Mouse (Mus musculus): ENCODE data around the gene Dnajb12.

Gene Dnajb12

DNA sequence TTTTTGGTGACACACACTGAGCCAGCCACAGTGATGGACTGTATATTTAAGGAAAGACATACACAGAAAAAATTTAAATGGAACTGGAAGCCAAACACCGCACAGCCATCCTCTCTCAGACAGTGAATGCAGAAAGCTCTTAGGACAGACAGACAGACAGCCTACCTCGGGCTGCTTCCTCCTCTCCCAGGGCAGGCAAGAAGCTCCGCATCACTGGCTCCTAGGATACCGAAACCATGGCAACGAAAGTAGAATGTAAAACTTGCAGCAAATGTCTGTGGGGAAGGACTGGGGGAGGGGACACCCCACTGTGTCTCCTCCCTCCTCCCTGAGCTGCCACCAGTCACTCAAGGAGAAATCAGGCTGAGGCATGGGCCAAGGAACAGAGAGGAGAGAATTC is 18.2 kb downstream of the Dnajb12 start:
- peak; percentile 48 for DNase-seq

DNA sequence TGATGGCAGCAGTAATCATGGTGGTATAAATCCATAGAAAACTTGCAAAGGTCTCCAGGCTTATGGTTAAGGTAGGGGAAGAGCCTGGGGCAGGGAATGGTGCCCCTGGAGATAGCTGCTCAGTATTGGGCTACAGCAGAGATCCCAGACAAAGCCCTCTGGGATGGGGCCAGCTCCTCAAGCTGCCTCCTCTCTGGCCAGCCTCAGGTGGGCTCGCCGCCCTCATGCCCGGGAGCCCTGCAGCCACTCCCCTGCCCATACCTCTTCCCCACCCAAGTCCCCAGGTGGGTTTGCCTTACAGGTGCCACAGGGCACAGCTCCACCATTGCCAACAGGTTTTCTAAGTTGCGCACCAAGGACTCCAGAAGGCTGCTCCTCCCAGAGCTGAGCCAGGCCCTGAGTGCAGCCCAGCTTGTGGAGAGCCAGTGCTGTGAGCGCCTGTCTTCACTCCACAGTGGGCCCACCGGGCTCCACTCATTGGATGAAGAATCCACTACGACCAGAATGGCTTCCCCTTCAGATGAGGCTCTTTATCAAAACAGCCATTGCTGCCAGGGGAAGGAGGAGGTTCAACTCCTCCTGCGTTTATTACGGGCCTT is 18.9 kb downstream of the Dnajb12 start:
- no peak for DNase-seq

DNA sequence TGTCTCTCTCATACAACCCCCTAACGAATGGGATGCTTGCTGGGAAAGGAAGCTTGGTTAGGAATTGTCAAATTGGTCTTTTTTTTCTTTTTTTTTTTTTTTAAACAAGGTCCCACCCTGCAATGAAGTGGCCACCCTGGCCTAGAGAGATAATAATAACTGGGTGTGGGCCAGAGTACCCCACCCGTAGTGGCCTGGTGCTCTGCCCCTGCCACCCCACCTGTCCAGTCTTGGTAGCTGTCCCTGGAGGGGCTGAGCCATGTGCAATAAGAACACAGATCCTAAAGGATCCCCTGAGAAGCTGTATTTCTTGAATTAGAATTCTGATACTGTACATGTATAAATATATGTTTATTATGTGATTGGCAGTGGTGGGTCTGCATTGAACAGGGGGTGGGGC is 19.6 kb downstream of the Dnajb12 start:
- DNase-seq: no peak

DNA sequence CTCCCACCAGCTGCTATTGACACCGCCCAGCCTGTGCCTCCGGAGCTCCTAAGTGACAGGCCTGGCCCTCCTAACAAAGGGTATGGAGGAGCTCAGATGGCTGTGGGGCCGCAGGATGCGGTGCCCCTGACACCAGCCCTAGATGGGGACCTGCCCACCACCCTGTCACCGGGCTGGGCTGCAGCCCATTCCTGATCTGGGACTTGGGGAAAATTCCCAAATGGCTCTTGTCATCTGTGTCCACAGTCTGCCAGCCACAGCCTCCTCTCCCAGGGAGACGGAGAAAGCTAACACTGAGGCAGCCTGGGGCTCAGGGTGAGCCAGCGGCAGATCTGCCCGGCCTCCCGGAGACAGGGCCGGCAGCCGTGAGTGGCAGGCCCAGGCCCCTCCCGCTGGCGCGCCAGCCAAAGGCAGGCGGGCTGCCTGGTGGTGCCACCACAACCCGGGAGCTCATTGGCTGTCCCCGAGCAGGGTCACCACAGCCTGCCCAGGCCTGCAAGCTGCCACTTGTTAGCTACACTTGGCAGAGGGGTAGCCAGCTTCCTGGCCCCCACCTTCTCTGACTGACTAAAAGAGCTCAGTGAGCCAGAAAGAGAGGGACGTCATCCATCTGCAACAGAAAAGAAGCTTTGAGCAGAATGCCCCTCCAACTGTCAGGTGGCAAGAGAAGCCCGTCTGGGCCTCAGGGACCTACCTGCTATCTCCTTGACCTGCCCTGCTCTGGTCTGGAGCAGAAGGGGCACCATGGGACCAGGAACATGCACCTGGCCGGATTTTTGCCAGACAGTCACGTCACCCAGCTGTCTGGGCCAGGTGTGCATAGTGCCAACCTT is 20.2 kb downstream of the Dnajb12 start:
- peak; percentile 92 for DNase-seq

DNA sequence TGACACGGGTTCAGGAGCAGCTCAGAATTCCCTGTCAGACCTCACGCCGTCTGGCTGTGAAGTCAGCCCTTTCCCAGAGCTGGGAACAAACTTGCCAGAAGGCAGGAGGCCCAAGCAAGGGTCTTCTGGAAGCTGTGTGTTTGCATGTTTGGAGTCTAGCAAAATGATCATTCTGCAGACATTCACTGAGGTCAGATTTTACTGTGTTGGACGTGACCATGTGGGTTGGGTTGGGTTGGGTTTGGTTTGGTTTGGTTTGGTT is 20.7 kb downstream of the Dnajb12 start:
- DNase-seq: no peak

DNA sequence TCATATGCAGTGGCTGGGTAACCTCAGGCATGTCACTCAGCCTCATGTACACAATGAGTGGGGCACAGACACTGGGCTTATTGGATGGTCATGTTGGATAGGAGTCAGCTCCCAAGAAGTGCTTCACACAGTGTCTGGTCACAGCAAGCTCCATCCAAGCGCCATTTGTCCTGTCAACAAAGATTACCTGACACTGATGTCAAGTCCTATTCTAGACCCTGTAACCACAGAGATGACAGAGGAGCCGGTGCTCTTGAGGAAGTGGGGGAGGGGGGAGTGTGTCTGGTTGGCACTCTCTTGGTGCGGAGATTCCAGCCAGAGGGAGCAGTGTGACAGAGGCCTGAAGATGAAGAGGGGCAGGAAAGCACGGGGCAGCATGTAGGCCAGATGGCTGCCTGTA is 21.6 kb downstream of the Dnajb12 start:
- no peak for DNase-seq

DNA sequence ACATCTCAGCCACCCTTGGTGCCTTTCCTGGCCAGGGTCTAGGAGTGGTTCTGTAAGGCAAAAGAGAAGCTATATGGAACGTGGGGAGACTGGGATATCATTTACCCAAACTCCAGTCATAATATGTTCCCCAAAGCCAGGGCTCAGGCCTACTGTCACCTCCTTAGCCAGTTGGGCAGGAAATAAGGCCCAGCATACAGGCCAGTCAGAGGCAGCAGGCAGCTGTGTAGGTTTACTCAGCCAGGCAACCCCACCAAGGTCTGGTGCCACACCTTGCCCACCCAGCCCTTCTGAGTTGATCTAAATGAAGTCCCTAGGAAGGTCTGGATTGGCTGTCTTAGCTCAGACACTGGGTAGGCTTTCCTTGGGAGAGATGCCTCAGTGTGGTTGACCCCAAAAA is 22.1 kb downstream of the Dnajb12 start:
- no peak for DNase-seq

DNA sequence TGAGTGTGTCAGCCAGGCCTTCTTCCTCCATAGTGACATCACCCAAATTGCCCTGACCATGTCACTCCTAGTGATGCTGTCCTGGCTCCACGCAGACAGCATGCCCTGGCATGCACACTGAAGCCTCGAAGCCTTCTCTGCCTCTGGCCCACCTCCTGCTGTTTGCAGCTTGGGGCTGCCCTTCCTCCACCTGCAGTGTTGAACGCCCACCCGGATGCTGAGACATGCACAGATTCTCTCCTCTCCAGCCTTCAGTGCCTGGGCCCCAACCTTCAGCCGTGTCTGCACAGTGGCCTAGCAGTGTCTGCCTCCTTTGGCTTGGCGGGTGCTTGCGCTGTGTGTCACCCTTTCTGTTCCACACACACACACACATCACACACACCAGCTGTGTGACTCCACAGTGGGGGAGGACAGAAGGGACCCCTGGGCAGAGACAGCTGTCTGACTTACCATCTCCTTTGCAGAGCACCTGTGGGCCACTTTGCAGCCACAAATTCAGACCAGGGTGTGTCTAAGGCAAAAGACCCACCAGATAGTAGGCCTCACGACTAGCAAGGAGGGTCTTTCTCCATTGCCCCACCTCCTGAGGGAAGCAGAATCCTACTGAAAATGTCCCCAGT is 22.7 kb downstream of the Dnajb12 start:
- DNase-seq: no peak

DNA sequence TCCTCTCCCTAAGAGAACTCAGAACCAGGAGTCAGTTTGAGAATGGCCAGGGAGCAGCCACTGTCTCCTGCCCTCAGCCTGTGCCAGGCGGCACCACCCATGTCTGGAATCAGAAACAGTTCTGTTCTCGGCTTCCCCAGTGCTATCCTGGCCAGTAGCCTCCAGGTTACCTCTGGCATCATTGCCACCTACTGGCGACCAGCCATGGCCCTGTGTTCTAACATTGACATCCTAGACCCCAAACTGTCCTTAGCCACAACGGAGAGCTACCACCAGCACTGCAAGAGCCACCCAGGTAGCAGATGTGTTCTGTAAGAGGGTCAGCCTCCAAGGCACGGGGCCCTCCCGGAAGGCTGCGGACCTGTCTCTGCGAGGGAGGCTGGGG is 23.2 kb downstream of the Dnajb12 start:
- no peak for DNase-seq

DNA sequence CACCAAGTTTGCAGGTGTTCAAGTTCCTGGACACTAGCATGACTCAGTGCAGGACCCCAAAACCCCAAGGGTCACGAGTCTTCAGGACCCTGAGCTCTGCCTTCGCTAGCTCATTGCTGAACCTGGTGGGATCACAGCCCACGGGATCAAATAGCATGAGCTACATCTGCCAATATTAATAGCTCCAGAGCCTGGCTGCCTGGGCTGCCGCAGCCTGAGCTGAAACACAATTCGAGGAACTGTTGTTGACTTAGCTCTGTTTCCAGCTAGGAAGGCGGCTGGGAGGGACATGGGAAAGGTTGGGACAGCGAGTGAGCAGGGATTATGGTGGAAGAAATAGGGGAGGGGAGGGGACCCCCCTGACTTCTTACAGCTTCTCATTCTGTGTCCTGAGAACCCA is 23.8 kb downstream of the Dnajb12 start:
- no peak for DNase-seq

DNA sequence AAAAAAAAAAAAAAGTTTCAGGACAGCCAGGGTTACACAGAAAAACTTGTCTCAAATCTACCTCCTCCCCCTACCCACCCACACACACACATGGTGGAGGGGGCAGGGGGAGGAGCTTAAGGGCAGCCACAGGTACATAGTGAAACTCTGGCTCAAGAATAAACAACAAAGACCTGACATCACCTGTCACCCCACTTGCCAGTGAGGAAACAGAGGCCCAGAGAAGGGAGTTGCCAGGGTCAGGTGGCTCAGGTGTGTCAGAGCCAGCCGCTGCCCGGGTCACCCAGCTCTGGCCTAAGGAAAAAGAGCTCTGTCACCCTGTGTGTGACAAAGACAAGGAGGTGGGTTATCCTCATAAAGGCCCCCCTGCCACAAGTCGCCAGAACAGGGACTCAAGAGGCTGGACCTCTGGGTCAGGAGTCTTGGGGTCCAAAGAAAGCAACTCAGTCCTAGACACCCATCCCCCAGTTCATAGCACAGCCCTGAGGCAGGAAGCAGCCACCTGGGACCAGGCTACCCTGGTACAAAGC is 27.8 kb downstream of the Dnajb12 start:
- DNase-seq: no peak

DNA sequence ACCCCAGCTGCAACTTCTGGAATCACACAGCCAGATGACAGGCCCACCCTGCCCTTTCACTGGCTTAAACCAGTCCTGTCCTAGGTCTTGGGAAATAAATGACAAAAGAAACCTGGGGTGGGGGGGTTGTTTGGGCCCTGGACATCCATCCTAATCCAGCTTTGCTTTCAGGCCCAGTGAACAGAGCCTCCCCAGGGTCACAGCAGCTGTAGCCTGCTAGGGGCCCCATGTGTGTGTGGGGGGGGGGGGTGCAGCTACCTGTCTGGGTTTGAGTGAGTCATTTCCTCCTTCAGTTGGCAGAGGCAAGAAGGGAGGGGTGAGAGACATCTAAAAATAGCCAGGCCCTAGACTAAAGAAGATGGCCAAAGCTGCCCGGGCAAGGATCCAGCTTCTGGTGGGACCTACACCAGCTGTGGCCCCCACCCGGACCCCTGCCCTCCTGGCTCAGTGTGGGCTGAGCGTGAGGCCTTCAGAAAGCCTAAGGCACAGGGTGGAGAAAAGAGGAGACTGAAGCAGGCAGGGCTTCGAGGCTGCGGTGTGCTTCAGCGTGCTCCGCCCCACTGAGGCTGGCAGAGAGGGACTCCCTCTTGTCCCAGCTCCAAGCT is 28.4 kb downstream of the Dnajb12 start:
- DNase-seq: no peak

DNA sequence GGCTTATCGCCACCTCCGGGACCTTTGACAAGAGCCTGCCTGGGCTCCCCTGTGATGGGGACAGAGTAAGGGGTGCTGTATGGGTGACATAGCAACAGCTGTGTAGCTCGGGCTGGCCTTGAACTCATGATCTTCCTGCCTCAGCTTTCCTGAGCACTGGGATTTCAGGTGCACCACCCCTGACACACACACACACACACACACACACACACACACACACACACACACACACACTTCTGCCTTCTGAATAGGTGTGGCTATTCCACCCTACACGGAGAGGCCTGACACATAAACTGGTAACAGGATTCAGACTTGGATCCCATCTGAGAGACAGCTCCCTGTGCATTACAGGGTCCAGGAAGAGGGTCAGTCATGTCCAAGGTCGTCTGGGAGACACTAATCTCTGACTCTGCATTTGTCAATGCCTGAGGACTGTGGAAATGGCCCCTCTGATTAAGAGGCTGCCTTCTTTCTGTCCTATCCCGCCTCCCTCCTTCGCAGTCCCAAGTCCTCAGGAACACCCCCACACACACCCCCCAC is 29.5 kb downstream of the Dnajb12 start:
- DNase-seq: no peak

DNA sequence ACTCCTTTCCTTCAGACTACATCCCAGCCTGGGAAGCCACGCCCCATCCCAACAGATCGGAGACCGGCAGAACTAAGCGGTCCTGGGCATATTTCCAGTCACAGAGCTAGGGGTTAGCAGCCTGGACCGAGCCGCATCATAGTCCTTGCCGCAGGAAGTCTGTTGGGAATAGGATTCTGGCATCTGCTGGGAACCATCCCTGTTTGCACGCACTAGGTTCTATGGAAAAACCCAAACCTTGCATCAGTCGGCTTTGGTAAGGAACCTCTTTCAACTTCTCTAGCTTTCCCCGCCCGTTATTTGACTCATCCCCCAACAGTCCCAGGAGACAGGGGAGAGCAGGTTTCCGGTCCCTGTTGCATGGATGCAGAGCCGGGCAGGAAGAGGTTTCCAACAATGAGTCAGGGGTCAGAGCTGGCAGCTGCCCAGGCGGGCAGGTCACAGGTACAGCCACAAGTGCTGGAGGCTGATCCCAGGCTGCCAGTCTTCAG is 30.0 kb downstream of the Dnajb12 start:
- peak; percentile 73 for DNase-seq

DNA sequence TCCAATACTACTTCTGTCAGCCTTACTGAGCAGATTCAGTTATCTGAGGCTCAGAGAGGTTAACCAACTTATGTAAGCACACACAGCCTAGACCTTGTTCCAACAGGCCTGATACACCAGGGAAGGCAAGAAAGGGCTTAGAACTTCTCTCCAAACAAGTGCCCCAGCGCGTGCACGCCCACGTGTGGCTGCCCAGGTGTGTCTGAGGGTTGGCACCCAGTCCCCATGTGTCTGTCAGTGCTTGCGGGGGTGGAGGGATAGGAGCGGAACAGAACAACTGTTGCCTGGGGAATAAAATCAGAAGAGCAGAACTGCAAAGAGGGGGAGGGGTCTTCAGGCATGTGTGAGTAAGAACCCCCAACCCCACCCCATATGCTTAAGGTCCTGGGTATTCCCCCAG is 31.7 kb downstream of the Dnajb12 start:
- DNase-seq: no peak

DNA sequence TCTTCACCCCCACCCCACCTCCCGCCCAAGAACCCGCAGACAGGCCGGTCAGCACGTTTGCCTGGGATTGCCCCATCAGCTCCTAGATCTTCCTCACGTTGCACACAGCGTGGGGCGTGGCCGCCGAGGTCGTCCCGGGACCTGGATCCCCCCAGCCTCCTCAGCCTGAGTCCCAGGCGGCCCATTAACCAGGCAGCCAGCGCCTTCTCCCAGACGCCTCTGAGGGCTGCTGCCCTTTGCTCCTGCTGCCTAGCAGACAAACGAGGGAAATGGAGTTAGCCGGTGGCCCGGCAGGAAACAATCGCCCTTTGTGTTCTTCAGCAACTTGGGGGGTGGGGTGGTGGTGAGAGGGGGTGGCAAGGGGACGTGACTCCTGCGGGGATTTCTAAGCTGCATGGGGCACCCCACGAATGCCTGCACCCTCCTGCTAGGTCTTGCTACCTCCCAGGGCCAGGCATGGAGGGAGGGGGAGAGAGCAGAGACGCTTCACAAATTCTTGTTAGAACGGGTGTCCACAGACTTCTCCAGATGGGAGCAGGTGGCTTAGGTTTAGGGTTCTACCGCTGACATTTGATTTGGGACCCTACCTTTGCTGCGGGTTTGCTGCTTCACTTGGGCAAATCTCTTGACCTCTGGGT is 32.3 kb downstream of the Dnajb12 start:
- DNase-seq: peak; percentile 62

DNA sequence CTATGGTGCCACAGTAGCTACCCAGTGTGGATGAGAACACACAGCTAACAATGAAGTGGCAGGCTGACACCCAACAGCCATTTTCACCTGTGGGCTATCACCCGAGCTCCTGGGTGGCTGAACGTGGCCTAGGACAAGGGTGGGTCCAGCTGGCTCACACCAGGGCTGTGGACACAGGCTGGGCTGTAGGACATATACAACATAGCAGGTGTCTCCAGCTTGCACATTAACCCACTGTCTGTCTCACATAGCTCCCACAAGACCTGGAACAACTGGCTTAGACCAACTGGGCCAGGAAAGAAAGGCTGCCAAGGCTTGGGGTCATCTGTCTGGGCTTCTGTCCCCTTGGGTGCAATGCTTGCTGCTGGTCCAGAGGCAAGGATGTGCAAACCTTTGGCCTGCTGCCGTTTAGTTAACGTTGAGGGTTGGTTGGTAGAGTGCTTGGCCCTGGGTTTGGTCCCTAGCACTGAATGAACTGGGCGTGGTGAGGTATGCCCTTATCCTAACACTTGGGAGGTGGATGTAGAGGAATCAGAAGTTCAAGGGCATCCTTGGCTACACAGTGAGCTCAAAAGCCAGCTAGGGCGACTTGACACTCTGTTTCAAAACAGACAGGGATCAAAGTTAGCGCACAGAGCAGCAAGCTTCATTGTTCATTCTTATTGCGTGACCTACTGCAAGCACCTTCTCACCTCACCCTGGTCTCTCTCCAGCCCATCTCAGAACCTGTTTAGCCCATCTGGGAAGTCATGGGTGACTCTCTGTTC is 36.0 kb downstream of the Dnajb12 start:
- no peak for DNase-seq

DNA sequence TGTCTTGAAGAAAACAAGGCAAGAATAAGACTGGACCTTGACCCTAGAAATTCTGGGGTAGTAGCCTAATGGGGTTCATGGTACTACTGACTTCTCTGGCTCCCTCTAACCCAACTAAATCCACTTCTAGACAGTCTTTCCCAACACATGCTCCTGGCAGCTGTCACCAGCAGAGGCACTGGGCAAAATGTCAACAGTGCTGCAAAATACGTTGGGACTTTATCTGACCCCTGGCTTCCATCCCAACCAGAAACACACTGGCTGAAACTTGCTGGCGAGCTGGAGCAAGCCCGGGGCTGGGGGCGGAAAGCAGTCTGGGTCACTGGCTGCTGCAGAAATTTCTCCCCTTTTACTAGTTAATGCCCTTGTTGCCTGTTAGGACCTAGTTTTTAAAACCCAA is 36.8 kb downstream of the Dnajb12 start:
- peak; percentile 89 for DNase-seq

DNA sequence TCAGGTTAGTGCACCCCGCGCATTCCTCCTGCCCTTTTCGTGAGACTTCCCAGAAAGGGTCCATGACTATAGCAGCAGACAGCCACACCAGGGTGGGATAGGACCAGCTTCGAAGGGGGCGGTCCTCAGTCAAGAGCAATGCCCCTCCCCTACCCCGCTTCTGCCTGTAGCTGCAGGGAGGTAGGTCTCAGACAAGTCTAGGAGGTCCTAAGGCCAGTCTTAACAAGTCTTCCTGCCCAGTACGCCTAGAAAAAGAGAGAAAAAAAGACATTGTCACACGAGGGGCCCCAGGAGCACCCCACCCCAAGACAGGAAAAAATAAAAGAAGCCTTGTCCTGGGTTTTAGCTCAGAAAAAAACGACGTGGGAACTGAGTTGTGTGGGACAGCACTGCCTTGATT is 37.3 kb downstream of the Dnajb12 start:
- no peak for DNase-seq

DNA sequence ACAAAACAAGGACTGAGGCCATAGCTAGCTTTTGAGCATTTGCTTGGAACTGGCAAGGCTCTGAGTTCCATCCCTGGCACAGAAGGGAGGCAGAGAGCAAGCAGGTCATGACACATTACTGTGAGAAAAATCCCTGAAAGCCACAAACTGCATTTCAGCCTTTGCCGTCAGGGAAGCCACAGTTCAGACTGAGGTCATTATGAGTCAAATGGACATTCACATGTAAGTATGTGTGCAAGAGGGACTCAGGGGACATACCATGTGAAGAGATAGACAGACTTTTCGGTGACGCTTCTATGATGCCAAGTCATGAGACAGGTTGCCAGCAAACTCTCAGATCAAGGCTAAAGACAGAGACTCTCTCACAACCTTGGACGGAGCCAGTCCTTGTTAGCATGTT is 38.8 kb downstream of the Dnajb12 start:
- DNase-seq: no peak

DNA sequence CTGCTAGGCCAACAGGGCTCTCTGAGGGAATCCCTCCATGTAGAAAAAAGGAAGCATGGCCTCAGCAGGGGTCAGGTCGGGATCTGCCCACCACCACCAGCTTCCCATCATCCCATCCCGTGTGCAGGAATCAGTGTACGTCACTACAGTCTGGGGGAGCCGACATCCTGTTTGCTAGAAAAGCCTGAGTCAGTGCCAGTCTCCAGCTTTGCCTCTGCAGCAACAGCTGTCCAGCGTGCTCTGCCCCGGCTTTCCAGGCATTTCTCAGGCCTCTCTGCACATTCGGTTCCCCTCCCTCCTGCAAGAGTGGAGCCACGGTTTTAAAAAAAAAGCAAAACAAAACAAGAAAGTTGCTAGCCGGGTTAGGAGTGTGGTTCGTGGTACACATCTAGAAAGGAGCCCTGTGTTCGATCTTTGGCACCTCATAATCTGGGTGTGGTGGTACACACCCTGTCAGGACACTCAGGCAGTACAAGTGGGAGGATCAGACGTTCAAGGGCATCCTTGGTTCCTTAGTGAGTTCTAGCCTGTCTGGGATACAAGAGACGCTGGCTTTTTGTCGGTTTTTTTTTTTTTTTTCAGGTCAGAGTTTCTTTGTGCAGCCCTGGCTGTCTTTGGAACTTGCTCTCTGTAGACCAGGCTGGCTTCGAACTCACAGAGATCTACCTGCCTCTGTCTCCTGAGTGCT is 40.3 kb downstream of the Dnajb12 start:
- DNase-seq: peak; percentile 60

DNA sequence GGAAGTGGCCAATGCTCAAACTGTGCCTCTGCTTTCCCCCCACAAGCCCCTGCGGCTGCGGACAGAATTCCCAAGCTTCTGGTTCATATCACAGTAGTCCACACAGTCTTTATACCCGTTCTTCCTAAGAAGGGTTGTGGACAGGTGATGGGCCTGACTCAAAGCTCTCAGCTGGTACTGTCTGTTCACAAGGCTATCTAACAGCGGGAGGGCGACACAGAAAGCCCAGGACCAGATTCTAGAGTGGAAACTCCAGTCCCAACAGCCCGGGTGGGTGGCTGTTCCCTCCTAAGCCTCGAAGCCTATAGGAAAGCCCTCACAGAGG is 41.1 kb downstream of the Dnajb12 start:
- DNase-seq: no peak
